Mouse (Mus musculus) midbrain, embryonic 16.5 days (tissue): ENCODE data around the gene Zfyve21. TPM values are rescaled to one million over a fixed set of nuclear protein-coding genes. Genes with fewer than 3 reads are reported as not detected.

Source experiments
- ATAC-seq: fragments of 200-750 bp; cut with Nextera tagmentation; 2 replicates; pipeline ENCODE4 v1.8.0; 2017; ENCODE audit warnings: moderate TSS enrichment
- H3K27ac ChIP-seq: fragments of 300-500 bp; sonication (generic); 2 replicates; pipeline ENCODE4 v1.5.1; 2014; ENCODE audit warnings: mild to moderate bottlenecking, low read length, mixed read lengths
- H3K27me3 ChIP-seq: fragments of 300-500 bp; sonication (generic); 2 replicates; pipeline ENCODE4 v1.6.1; 2014; ENCODE audit warnings: low read depth, low read length, mixed read lengths; ENCODE audit not compliant: control insufficient read depth, insufficient read depth
- H3K36me3 ChIP-seq: fragments of 300-500 bp; sonication (generic); 2 replicates; pipeline ENCODE4 v1.6.1; 2014; ENCODE audit warnings: mild to moderate bottlenecking, low read length, moderate library complexity, mixed read lengths; ENCODE audit not compliant: control insufficient read depth, insufficient read depth
- H3K4me1 ChIP-seq: fragments of 300-500 bp; sonication (generic); 2 replicates; pipeline ENCODE4 v1.6.1; 2014; ENCODE audit warnings: mild to moderate bottlenecking, low read length, mixed read lengths; ENCODE audit not compliant: control insufficient read depth, insufficient read depth
- H3K4me2 ChIP-seq: fragments of 300-500 bp; sonication (generic); 2 replicates; pipeline ENCODE4 v1.6.1; 2014; ENCODE audit warnings: mild to moderate bottlenecking, low read length, mixed read lengths
- H3K4me3 ChIP-seq: fragments of 300-500 bp; sonication (generic); 2 replicates; pipeline ENCODE4 v1.5.1; 2014; ENCODE audit warnings: low read depth, mild to moderate bottlenecking, low read length, moderate library complexity, mixed read lengths
- H3K9ac ChIP-seq: fragments of 300-500 bp; sonication (generic); 2 replicates; pipeline ENCODE4 v1.6.1; 2014; ENCODE audit warnings: low read depth, low read length, mixed read lengths
- H3K9me3 ChIP-seq: fragments of 300-500 bp; sonication (generic); replicated peaks from 2 replicates; pipeline ENCODE4 v1.6.1; 2014; ENCODE audit warnings: mild to moderate bottlenecking, low read length, mixed read lengths; ENCODE audit not compliant: control insufficient read depth, poor library complexity, severe bottlenecking
- WGBS: fragments of 180-500 bp; shearing (Covaris S2); extraction: QIAGEN DNeasy Blood & Tissue Kit; methylation state at CpG from one replicate; pipeline ENCODE4 v1.1.7; 2014; 5-methylcytosine and 5-hydroxymethylcytosine counted together
- polyA plus RNA-seq: library from polyadenylated mRNA; unstranded; fragments of >200 nt; fragmentation: Nextera tagmentation; extraction: Ambion mirVana; gene quantifications from 2 replicates; pipeline ENCODE4 v1.2.1, GENCODE M21; 2015

The Zfyve21 gene
- polyA plus RNA-seq, 1 experiment from 2014 or later, result 35.1 TPM

- Histone ChIP-seq H3K9me3 (no peaks in the 10 kb centered on the region), H3K36me3 (peaks cover 28% of the 10 kb centered on the region), H3K4me2 (no peak overlapping the region), H3K27me3 (no peaks in the 10 kb centered on the region), H3K27ac (no peak overlapping the region), H3K4me3 (no peak overlapping the region), H3K4me1 (no peaks in the 10 kb centered on the region; the same call in 1 of the 2 replicates), H3K9ac (no peak overlapping the region)
- 88% methylated on average over 28 of the region's 28 CpGs for WGBS
- ATAC-seq, result no peak
Observed at GRCm38 (mm10) chr12:111795180-111795895, 18.6 kb upstream of the Zfyve21 start.

GRCm38 (mm10) chr12:111797251-111797650, 16.7 kb upstream of the Zfyve21 start:
- Histone ChIP-seq H3K9ac (no peak overlapping the region), H3K27ac (no peak overlapping the region), H3K4me2 (no peak overlapping the region), H3K9me3 (no peaks in the 10 kb centered on the region), H3K4me3 (no peak overlapping the region), H3K36me3 (peaks cover 20% of the 10 kb centered on the region), H3K4me1 (no peaks in the 10 kb centered on the region), H3K27me3 (no peaks in the 10 kb centered on the region)
- no peak for ATAC-seq
- 88% methylated on average over 8 of the region's 8 CpGs for WGBS

GRCm38 (mm10) chr12:111798493-111798892, 15.5 kb upstream of the Zfyve21 start:
- Histone ChIP-seq H3K4me2 (no peak overlapping the region), H3K36me3 (peaks cover 17% of the 10 kb centered on the region)

GRCm38 (mm10) chr12:111800459-111801183, 13.3 kb upstream of the Zfyve21 start:
- Histone ChIP-seq H3K9ac (no peak overlapping the region), H3K36me3 (peaks cover 9% of the 10 kb centered on the region; the same call in 1 of the 2 replicates), H3K4me2 (no peak overlapping the region), H3K27me3 (no peaks in the 10 kb centered on the region), H3K4me3 (no peak overlapping the region), H3K27ac (no peak overlapping the region), H3K4me1 (no peaks in the 10 kb centered on the region), H3K9me3 (no peaks in the 10 kb centered on the region)
- no peak for ATAC-seq
- WGBS, result 81% methylated on average over 10 of the region's 10 CpGs

More at GRCm38 (mm10) chr12:111798493-111798892, 15.5 kb upstream of the Zfyve21 start:
- no peak overlapping the region for H3K27ac ChIP-seq
- no peak for ATAC-seq
- H3K4me3 ChIP-seq, result no peak overlapping the region
- H3K4me1 ChIP-seq, result no peaks in the 10 kb centered on the region
- no peaks in the 10 kb centered on the region for H3K27me3 ChIP-seq
- no peaks in the 10 kb centered on the region for H3K9me3 ChIP-seq
- no peak overlapping the region for H3K9ac ChIP-seq
- WGBS, result 97% methylated on average over 13 of the region's 13 CpGs

- Histone ChIP-seq H3K4me1 (no peaks in the 10 kb centered on the region), H3K27ac (no peak overlapping the region), H3K27me3 (no peaks in the 10 kb centered on the region), H3K4me3 (no peak overlapping the region), H3K4me2 (no peak overlapping the region), H3K9ac (no peak overlapping the region), H3K9me3 (no peaks in the 10 kb centered on the region), H3K36me3 (peaks cover 10% of the 10 kb centered on the region; the same call in 1 of the 2 replicates)
- WGBS, result 91% methylated on average over 5 of the region's 5 CpGs
- no peak for ATAC-seq
Observed at GRCm38 (mm10) chr12:111803538-111803937, 10.4 kb upstream of the Zfyve21 start.

GRCm38 (mm10) chr12:111808775-111809174, 5.2 kb upstream of the Zfyve21 start:
- Histone ChIP-seq H3K4me2 (no peak overlapping the region), H3K27ac (no peak overlapping the region), H3K27me3 (no peaks in the 10 kb centered on the region), H3K4me1 (peaks cover 10% of the 10 kb centered on the region), H3K9ac (no peak overlapping the region), H3K9me3 (no peaks in the 10 kb centered on the region), H3K4me3 (no peak overlapping the region), H3K36me3 (peaks cover 8% of the 10 kb centered on the region; the same call in 1 of the 2 replicates)
- no peak for ATAC-seq
- 96% methylated on average over 6 of the region's 6 CpGs for WGBS

- no peak overlapping the region for H3K4me3 ChIP-seq
- H3K4me1 ChIP-seq, result peaks cover 11% of the 10 kb centered on the region
- no peak overlapping the region; the same call in 1 of the 2 replicates for H3K4me2 ChIP-seq
- H3K27ac ChIP-seq, result 0 out of 2 replicates have a peak overlapping the region, but pooled peaks have one; percentile 44
- no peaks in the 10 kb centered on the region for H3K27me3 ChIP-seq
- no peak overlapping the region for H3K9ac ChIP-seq
- H3K9me3 ChIP-seq, result no peaks in the 10 kb centered on the region
- peaks cover 6% of the 10 kb centered on the region; the same call in 1 of the 2 replicates for H3K36me3 ChIP-seq
- whole genome bisulfite sequencing, result 6% methylated on average over 9 of the region's 9 CpGs
- no peak for ATAC-seq
Observed at GRCm38 (mm10) chr12:111809762-111810161, 4.2 kb upstream of the Zfyve21 start.

- 86% methylated on average over 13 of the region's 13 CpGs for WGBS
- H3K4me3 ChIP-seq, result no peak overlapping the region
- ATAC-seq, result no peak
- no peaks in the 10 kb centered on the region for H3K36me3 ChIP-seq
- H3K27me3 ChIP-seq, result no peaks in the 10 kb centered on the region
- H3K27ac ChIP-seq, result no peak overlapping the region
- H3K4me2 ChIP-seq, result no peak overlapping the region
- H3K4me1 ChIP-seq, result peaks cover 16% of the 10 kb centered on the region
- H3K9ac ChIP-seq, result no peak overlapping the region
- no peaks in the 10 kb centered on the region for H3K9me3 ChIP-seq
Observed at GRCm38 (mm10) chr12:111812075-111812474, 1.9 kb upstream of the Zfyve21 start.

- WGBS, result 71% methylated on average over 12 of the region's 12 CpGs
- peaks cover 16% of the 10 kb centered on the region for H3K4me1 ChIP-seq
- no peaks in the 10 kb centered on the region for H3K9me3 ChIP-seq
- no peaks in the 10 kb centered on the region for H3K36me3 ChIP-seq
- H3K4me2 ChIP-seq, result no peak overlapping the region
- H3K4me3 ChIP-seq, result no peak overlapping the region
- no peak for ATAC-seq
- H3K27ac ChIP-seq, result no peak overlapping the region
- H3K27me3 ChIP-seq, result no peaks in the 10 kb centered on the region
- no peak overlapping the region for H3K9ac ChIP-seq
Observed at GRCm38 (mm10) chr12:111812611-111813010, 1.4 kb upstream of the Zfyve21 start.
